8 mouse cellular contexts compared by ENCODE assay signal in the genomic region with DNA sequence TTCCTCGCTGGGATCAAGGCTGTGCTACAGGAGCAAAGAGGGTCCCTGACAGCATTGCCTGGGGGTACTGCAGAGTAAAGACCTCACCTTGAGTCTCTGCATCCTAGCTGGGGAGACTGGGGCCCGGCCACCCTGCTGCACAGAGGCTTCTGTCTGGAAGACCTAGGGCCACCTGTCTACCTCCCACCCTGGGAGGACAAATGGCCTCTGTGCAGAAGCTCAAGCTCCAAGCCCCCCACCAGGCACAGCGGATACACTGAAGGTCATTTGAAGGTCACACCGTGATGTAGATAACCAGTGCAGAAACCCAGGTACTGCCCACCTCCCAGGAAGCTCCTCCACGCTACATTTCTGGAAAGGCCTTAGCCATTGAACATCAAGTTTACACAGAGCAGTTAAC. TPM values are rescaled to one million over a fixed set of nuclear protein-coding genes. Genes with fewer than 3 reads are reported as not detected.
DNase-seq lines count a peak whose midpoint lies in the region; ATAC-seq and TF ChIP-seq lines count a peak whose summit lies in the region.

No protein-coding gene starts in this region.

- peak; percentile 43 for DNase-seq in cerebellum, adult 11 months
- no peak for DNase-seq in cerebellum, postnatal 36 days
- DNase-seq in kidney, postnatal 36 days = no peak
- DNase-seq in hindbrain, postnatal 0 days (ENCODE audit: low spot score) = peak; percentile 28
- DNase-seq in urinary bladder, adult 2 months (ENCODE audit: low spot score) = no peak
- no peak for DNase-seq in spleen, postnatal 14 days (ENCODE audit: low spot score in 2 of 2)

- peak overlapping the region; percentile 37 for H3K4me2 ChIP-seq in kidney, embryonic 16.5 days (replicated peaks; ENCODE audit: low read depth, low read length)
- H3K4me2 ChIP-seq in hindbrain, postnatal 0 days (ENCODE audit: low read depth, low read length) = peak overlapping the region; percentile 66
- peak overlapping the region; percentile 81 for H3K4me2 ChIP-seq in neural tube, embryonic 15.5 days

- ATAC-seq in kidney, embryonic 16.5 days (ENCODE audit: low FRiP score, low TSS enrichment) = no peak
- no peak; the same call in 1 of the 2 replicates for ATAC-seq in hindbrain, postnatal 0 days
- ATAC-seq in neural tube, embryonic 15.5 days (ENCODE audit: low FRiP score) = peak; percentile 2; the same call in 1 of the 2 replicates

- H3K9me3 ChIP-seq in kidney, embryonic 16.5 days (ENCODE audit: low read length) = no peaks in the 10 kb centered on the region
- no peaks in the 10 kb centered on the region for H3K9me3 ChIP-seq in hindbrain, postnatal 0 days (ENCODE audit: low read length)
- no peaks in the 10 kb centered on the region for H3K9me3 ChIP-seq in neural tube, embryonic 15.5 days (replicated peaks)

- no peak overlapping the region for H3K27ac ChIP-seq in kidney, embryonic 16.5 days (ENCODE audit: low read length)
- H3K27ac ChIP-seq in hindbrain, postnatal 0 days = peak overlapping the region; percentile 88
- H3K27ac ChIP-seq in neural tube, embryonic 15.5 days (replicated peaks) = peak overlapping the region; percentile 81

- no peak overlapping the region for H3K4me3 ChIP-seq in kidney, embryonic 16.5 days (ENCODE audit: low read length)
- peak overlapping the region; percentile 46 for H3K4me3 ChIP-seq in hindbrain, postnatal 0 days (ENCODE audit: low read length)
- H3K4me3 ChIP-seq in neural tube, embryonic 15.5 days (replicated peaks) = peak overlapping the region; percentile 64

- 52% methylated on average over 5 of the region's 5 CpGs for WGBS in kidney, embryonic 16.5 days
- WGBS in hindbrain, postnatal 0 days = 53% methylated on average over 5 of the region's 5 CpGs
- WGBS in neural tube, embryonic 15.5 days = 51% methylated on average over 5 of the region's 5 CpGs

- peaks cover 33% of the 10 kb centered on the region for H3K36me3 ChIP-seq in kidney, embryonic 16.5 days (ENCODE audit: insufficient read depth, low read length)
- H3K36me3 ChIP-seq in hindbrain, postnatal 0 days (ENCODE audit: insufficient read depth, low read length) = peaks cover 16% of the 10 kb centered on the region; the same call in 1 of the 2 replicates
- H3K36me3 ChIP-seq in neural tube, embryonic 15.5 days = peaks cover 51% of the 10 kb centered on the region

- peaks cover 14% of the 10 kb centered on the region for H3K4me1 ChIP-seq in kidney, embryonic 16.5 days (ENCODE audit: insufficient read depth, low read length)
- H3K4me1 ChIP-seq in hindbrain, postnatal 0 days (ENCODE audit: insufficient read depth, low read length) = peaks cover 8% of the 10 kb centered on the region; the same call in 1 of the 2 replicates
- H3K4me1 ChIP-seq in neural tube, embryonic 15.5 days = peaks cover 38% of the 10 kb centered on the region

- H3K27me3 ChIP-seq in kidney, embryonic 16.5 days (ENCODE audit: insufficient read depth, low read length) = no peaks in the 10 kb centered on the region
- H3K27me3 ChIP-seq in hindbrain, postnatal 0 days (ENCODE audit: insufficient read depth, low read length) = no peaks in the 10 kb centered on the region
- no peaks in the 10 kb centered on the region for H3K27me3 ChIP-seq in neural tube, embryonic 15.5 days (replicated peaks)

- TF ChIP-seq CTCF in hindbrain, postnatal 0 days (IDR thresholded peaks at IDR 0.05; ENCODE audit: low read depth) = no peak

- H3K9ac ChIP-seq in kidney, embryonic 16.5 days (replicated peaks; ENCODE audit: low read length) = no peak overlapping the region
- H3K9ac ChIP-seq in hindbrain, postnatal 0 days (replicated peaks; ENCODE audit: low read length) = peak overlapping the region; percentile 72
- peak overlapping the region; percentile 77 for H3K9ac ChIP-seq in neural tube, embryonic 15.5 days (replicated peaks)

RNA-seq across cellular contexts. Expression of gene Cend1, which starts 0.6 kb away (rescaled TPM):
- 3.0 TPM in 2 replicates for polyA plus RNA-seq in kidney, embryonic 16.5 days (2015; fragmentation: Nextera tagmentation; extraction: Ambion mirVana)
- total RNA-seq in hindbrain, postnatal 0 days (2014; rRNA removed) = 208 and 246 TPM in 2 replicates
- polyA plus RNA-seq in hindbrain, postnatal 0 days (2015; fragmentation: Nextera tagmentation; extraction: Ambion mirVana) = 219 and 255 TPM in 2 replicates
- polyA plus RNA-seq in neural tube, embryonic 15.5 days (2015; fragmentation: Nextera tagmentation; extraction: Ambion mirVana) = 185 and 208 TPM in 2 replicates
- polyA plus RNA-seq in urinary bladder, adult 2 months (2012; rRNA removed) = 1.3 and 3.4 TPM in 2 replicates

RNA-seq across cellular contexts. Expression of gene Slc25a22, which starts 9.0 kb away (rescaled TPM):
- 33.2 and 39.9 TPM in 2 replicates for polyA plus RNA-seq in kidney, embryonic 16.5 days (2015; fragmentation: Nextera tagmentation; extraction: Ambion mirVana)
- total RNA-seq in hindbrain, postnatal 0 days (2014; rRNA removed) = 126 and 138 TPM in 2 replicates
- polyA plus RNA-seq in hindbrain, postnatal 0 days (2015; fragmentation: Nextera tagmentation; extraction: Ambion mirVana) = 79.9 and 87.3 TPM in 2 replicates
- 76.7 and 88.8 TPM in 2 replicates for polyA plus RNA-seq in neural tube, embryonic 15.5 days (2015; fragmentation: Nextera tagmentation; extraction: Ambion mirVana)
- 42.0 and 55.2 TPM in 2 replicates for polyA plus RNA-seq in urinary bladder, adult 2 months (2012; rRNA removed)

RNA-seq across cellular contexts. Expression of gene Gatd1, which starts 14.8 kb away (rescaled TPM):
- polyA plus RNA-seq in kidney, embryonic 16.5 days (2015; fragmentation: Nextera tagmentation; extraction: Ambion mirVana) = 63.7 and 65.3 TPM in 2 replicates
- 61.2 and 74.4 TPM in 2 replicates for total RNA-seq in hindbrain, postnatal 0 days (2014; rRNA removed)
- 46.9 and 49.4 TPM in 2 replicates for polyA plus RNA-seq in hindbrain, postnatal 0 days (2015; fragmentation: Nextera tagmentation; extraction: Ambion mirVana)
- polyA plus RNA-seq in neural tube, embryonic 15.5 days (2015; fragmentation: Nextera tagmentation; extraction: Ambion mirVana) = 49.3 and 50.4 TPM in 2 replicates
- polyA plus RNA-seq in urinary bladder, adult 2 months (2012; rRNA removed) = 48.3 and 59.2 TPM in 2 replicates

RNA-seq across cellular contexts. Expression of gene Pidd1, which starts 15.1 kb away (rescaled TPM):
- polyA plus RNA-seq in kidney, embryonic 16.5 days (2015; fragmentation: Nextera tagmentation; extraction: Ambion mirVana) = 11.4 and 12.6 TPM in 2 replicates
- 3.6 and 4.6 TPM in 2 replicates for total RNA-seq in hindbrain, postnatal 0 days (2014; rRNA removed)
- 2.4 and 2.5 TPM in 2 replicates for polyA plus RNA-seq in hindbrain, postnatal 0 days (2015; fragmentation: Nextera tagmentation; extraction: Ambion mirVana)
- polyA plus RNA-seq in neural tube, embryonic 15.5 days (2015; fragmentation: Nextera tagmentation; extraction: Ambion mirVana) = 2.7 and 5.0 TPM in 2 replicates
- polyA plus RNA-seq in urinary bladder, adult 2 months (2012; rRNA removed) = 4.7 and 4.8 TPM in 2 replicates

RNA-seq across cellular contexts. Expression of gene Rplp2, which starts 18.5 kb away (rescaled TPM):
- polyA plus RNA-seq in kidney, embryonic 16.5 days (2015; fragmentation: Nextera tagmentation; extraction: Ambion mirVana) = 1,055 and 1,146 TPM in 2 replicates
- total RNA-seq in hindbrain, postnatal 0 days (2014; rRNA removed) = 179 and 249 TPM in 2 replicates
- 839 and 863 TPM in 2 replicates for polyA plus RNA-seq in hindbrain, postnatal 0 days (2015; fragmentation: Nextera tagmentation; extraction: Ambion mirVana)
- polyA plus RNA-seq in neural tube, embryonic 15.5 days (2015; fragmentation: Nextera tagmentation; extraction: Ambion mirVana) = 743 and 829 TPM in 2 replicates
- 1,171 and 1,507 TPM in 2 replicates for polyA plus RNA-seq in urinary bladder, adult 2 months (2012; rRNA removed)

Comparison
In these comparisons a context has a peak if more than half of its experiments do, and no peak if none do; other contexts are left out.
1. DNase-seq: peak in cerebellum, adult 11 months (single experiment) and hindbrain, postnatal 0 days (single experiment); none in cerebellum, postnatal 36 days (0 of 2), kidney, postnatal 36 days (0 of 2), urinary bladder, adult 2 months (single experiment) and spleen, postnatal 14 days (0 of 2).
2. RNA of gene Cend1, which starts 0.6 kb away (polyA plus RNA-seq): 219 to 255 TPM in hindbrain, postnatal 0 days and 185 to 208 TPM in neural tube, embryonic 15.5 days; 3.0 TPM in kidney, embryonic 16.5 days and 1.3 to 3.4 TPM in urinary bladder, adult 2 months; every median in the first group is over 10 times any median in the second.
3. Peak in every context shown above with its lines, with median percentiles within 50 percentile points of each other: H3K4me2 ChIP-seq.